Mouse (Mus musculus): ENCODE results near the gene Il9. TPM values are rescaled to one million over a fixed set of nuclear protein-coding genes. Genes with fewer than 3 reads are reported as not detected.

Il9 gene
- polyA plus RNA-seq, 1 experiment from 2014 or later: not detected

DNA sequence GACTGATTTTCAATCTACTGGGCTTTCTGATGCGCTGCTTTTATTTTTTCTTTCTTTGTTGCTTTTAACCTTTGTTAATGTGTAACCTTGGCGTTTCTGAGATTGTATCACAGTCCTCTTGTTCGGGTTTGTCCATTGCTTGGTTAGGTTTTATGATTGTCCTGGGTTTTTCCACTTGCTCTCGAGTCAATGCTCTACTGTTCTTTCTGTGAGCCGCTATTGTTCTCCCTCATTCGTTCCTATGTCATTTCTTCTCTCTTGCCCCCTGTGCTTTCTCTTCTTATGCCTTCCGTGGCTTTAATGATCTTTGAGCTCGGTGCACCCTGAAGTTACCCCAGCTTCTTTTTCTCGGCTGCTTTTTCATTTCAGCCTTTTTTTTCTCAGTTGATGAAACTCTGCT lies 24.0 kb downstream of the Il9 start:
- Histone ChIP-seq H3K36me3 (ENCODE audit: insufficient read depth, low read length) (no peaks in the 10 kb centered on the region), H3K4me3 (ENCODE audit: low read length) (no peak overlapping the region), H3K27me3 (ENCODE audit: insufficient read depth, low read length) (no peaks in the 10 kb centered on the region), H3K27ac (ENCODE audit: low read length) (peak overlapping the region; percentile 87), H3K9ac (replicated peaks; ENCODE audit: low read length) (peak overlapping the region; percentile 41; the same call in 1 of the 2 replicates), H3K4me2 (replicated peaks; ENCODE audit: low read depth, low read length) (peak overlapping the region; percentile 31), H3K9me3 (ENCODE audit: low read length) (no peaks in the 10 kb centered on the region), H3K4me1 (ENCODE audit: insufficient read depth, low read length) (no peaks in the 10 kb centered on the region; the same call in 1 of the 2 replicates)
- WGBS: 34% methylated on average over 9 of the region's 9 CpGs
- ATAC-seq (ENCODE audit: low FRiP score, low TSS enrichment): peak; percentile 43; the same call in 1 of the 2 replicates

DNA sequence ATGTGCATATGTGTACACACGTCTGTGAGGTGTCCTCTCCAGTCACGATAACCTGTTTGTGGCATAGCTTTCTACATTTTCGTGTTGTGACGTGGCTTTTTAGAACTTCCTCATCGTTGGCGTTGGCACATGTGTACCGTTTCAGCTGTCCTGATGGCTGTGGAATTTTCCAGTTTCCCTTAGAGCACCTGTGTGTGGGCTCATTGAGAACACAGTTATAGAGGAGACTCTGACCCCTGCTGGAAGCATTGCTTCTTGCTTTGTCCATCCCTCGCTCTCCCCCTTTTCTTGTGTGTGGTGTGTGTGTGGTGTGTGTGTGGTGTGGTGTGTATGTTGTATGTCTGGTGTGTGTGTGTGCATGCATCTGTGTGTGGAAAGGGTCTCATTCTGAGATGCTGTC lies 32.0 kb downstream of the Il9 start:
- no peak for ATAC-seq (ENCODE audit: low FRiP score, low TSS enrichment)
- H3K4me3 ChIP-seq (ENCODE audit: low read length): no peak overlapping the region
- no peak overlapping the region for H3K27ac ChIP-seq (ENCODE audit: low read length)
- H3K4me1 ChIP-seq (ENCODE audit: insufficient read depth, low read length): 0 out of 2 replicates have a peak, but pooled peaks cover 10% of the 10 kb centered on the region
- H3K9ac ChIP-seq (replicated peaks; ENCODE audit: low read length): no peak overlapping the region
- no peaks in the 10 kb centered on the region for H3K36me3 ChIP-seq (ENCODE audit: insufficient read depth, low read length)
- H3K27me3 ChIP-seq (ENCODE audit: insufficient read depth, low read length): no peaks in the 10 kb centered on the region
- WGBS: 79% methylated on average over 8 of the region's 8 CpGs
- H3K9me3 ChIP-seq (ENCODE audit: low read length): no peaks in the 10 kb centered on the region
- H3K4me2 ChIP-seq (replicated peaks; ENCODE audit: low read depth, low read length): no peak overlapping the region

- no peaks in the 10 kb centered on the region for H3K27me3 ChIP-seq (ENCODE audit: insufficient read depth, low read length)
- 69% methylated on average over 10 of the region's 10 CpGs for WGBS
- H3K4me1 ChIP-seq (ENCODE audit: insufficient read depth, low read length): 0 out of 2 replicates have a peak, but pooled peaks cover 10% of the 10 kb centered on the region
- no peak overlapping the region for H3K4me3 ChIP-seq (ENCODE audit: low read length)
- no peak overlapping the region for H3K9ac ChIP-seq (replicated peaks; ENCODE audit: low read length)
- no peak for ATAC-seq (ENCODE audit: low FRiP score, low TSS enrichment)
- no peak overlapping the region for H3K4me2 ChIP-seq (replicated peaks; ENCODE audit: low read depth, low read length)
- H3K27ac ChIP-seq (ENCODE audit: low read length): no peak overlapping the region
- no peaks in the 10 kb centered on the region for H3K9me3 ChIP-seq (ENCODE audit: low read length)
- H3K36me3 ChIP-seq (ENCODE audit: insufficient read depth, low read length): no peaks in the 10 kb centered on the region
Observed at GRCm38 (mm10) chr13:56449239-56450030, 32.6 kb downstream of the Il9 start.

GRCm38 (mm10) chr13:56444996-56445395 lies 37.0 kb downstream of the Il9 start:
- 0 out of 2 replicates have a peak, but pooled peaks cover 4% of the 10 kb centered on the region for H3K4me1 ChIP-seq (ENCODE audit: insufficient read depth, low read length)
- peaks cover 10% of the 10 kb centered on the region for H3K27me3 ChIP-seq (ENCODE audit: insufficient read depth, low read length)
- no peak overlapping the region for H3K4me2 ChIP-seq (replicated peaks; ENCODE audit: low read depth, low read length)
- no peaks in the 10 kb centered on the region for H3K9me3 ChIP-seq (ENCODE audit: low read length)
- H3K9ac ChIP-seq (replicated peaks; ENCODE audit: low read length): no peak overlapping the region
- no peaks in the 10 kb centered on the region for H3K36me3 ChIP-seq (ENCODE audit: insufficient read depth, low read length)
- 84% methylated on average over 6 of the region's 6 CpGs for WGBS
- no peak overlapping the region for H3K27ac ChIP-seq (ENCODE audit: low read length)
- no peak overlapping the region for H3K4me3 ChIP-seq (ENCODE audit: low read length)
- no peak for ATAC-seq (ENCODE audit: low FRiP score, low TSS enrichment)

- ATAC-seq (ENCODE audit: low FRiP score, low TSS enrichment): no peak
- peaks cover 19% of the 10 kb centered on the region for H3K27me3 ChIP-seq (ENCODE audit: insufficient read depth, low read length)
- 85% methylated on average over 3 of the region's 3 CpGs for WGBS
- no peaks in the 10 kb centered on the region for H3K9me3 ChIP-seq (ENCODE audit: low read length)
- no peak overlapping the region for H3K4me3 ChIP-seq (ENCODE audit: low read length)
- no peak overlapping the region for H3K27ac ChIP-seq (ENCODE audit: low read length)
- no peak overlapping the region for H3K9ac ChIP-seq (replicated peaks; ENCODE audit: low read length)
- H3K4me1 ChIP-seq (ENCODE audit: insufficient read depth, low read length): 0 out of 2 replicates have a peak, but pooled peaks cover 2% of the 10 kb centered on the region
- no peaks in the 10 kb centered on the region for H3K36me3 ChIP-seq (ENCODE audit: insufficient read depth, low read length)
- no peak overlapping the region for H3K4me2 ChIP-seq (replicated peaks; ENCODE audit: low read depth, low read length)
Observed at GRCm38 (mm10) chr13:56444112-56444511, 37.9 kb downstream of the Il9 start.

- Histone ChIP-seq H3K4me1 (ENCODE audit: insufficient read depth, low read length) (peaks cover 5% of the 10 kb centered on the region), H3K4me2 (replicated peaks; ENCODE audit: low read depth, low read length) (no peak overlapping the region), H3K4me3 (ENCODE audit: low read length) (no peak overlapping the region), H3K9ac (replicated peaks; ENCODE audit: low read length) (no peak overlapping the region), H3K36me3 (ENCODE audit: insufficient read depth, low read length) (no peaks in the 10 kb centered on the region), H3K27me3 (ENCODE audit: insufficient read depth, low read length) (peaks cover 25% of the 10 kb centered on the region), H3K27ac (ENCODE audit: low read length) (no peak overlapping the region), H3K9me3 (ENCODE audit: low read length) (no peaks in the 10 kb centered on the region)
- no peak for ATAC-seq (ENCODE audit: low FRiP score, low TSS enrichment)
- WGBS: 67% methylated on average over 7 of the region's 7 CpGs
Observed at GRCm38 (mm10) chr13:56443411-56443810, 38.6 kb downstream of the Il9 start.

DNA sequence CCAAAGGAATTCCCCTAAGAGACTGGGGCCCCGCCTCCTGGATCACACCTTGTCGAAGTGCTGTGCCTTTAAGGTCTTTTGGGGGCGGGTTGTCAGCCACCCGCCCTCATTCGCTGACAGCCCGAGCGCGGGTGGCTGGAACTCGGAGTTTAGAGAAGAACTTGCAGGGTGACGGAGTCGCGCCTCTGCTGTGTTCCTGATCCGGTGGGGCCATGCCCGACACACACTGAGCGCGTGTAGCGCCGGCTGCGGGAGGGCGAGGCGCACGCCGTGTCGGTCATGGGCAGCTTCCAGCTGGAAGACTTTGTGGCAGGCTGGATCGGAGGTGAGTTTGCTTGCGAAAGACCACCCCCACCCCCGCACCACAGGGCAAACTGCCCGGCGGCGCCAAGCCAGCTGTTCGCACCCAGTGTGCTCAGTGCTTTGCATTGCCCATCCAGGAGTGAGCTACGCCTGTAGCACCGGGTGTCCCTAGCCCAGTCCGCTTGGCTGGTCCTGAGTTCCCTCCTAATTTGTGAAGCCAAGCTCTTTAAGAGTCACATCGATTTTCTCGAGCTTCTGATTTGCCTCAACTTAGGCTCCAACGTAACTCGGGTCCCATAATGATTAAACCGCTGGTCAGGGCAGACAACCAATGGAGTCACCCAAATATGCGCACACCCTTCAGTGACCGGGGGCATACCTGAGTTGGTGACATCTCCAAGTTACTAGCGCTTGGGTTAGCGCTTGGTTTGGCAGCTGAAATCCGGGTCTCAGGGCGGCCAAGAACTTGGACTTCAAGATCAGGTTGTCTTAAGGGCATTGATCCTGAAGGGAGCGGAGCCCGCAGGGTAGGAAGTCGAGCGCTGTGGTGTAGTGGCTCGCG lies 43.6 kb downstream of the Il9 start, which contains the start of gene Slc25a48:
Gene Slc25a48, plus strand, starts transcription at position 145 of the 865 bp plus-strand sequence.
- Histone ChIP-seq H3K9me3 (ENCODE audit: low read length) (no peaks in the 10 kb centered on the region), H3K4me2 (replicated peaks; ENCODE audit: low read depth, low read length) (peak within 1 kb of the TSS; percentile 67), H3K36me3 (ENCODE audit: insufficient read depth, low read length) (no peaks in the 10 kb centered on the region), H3K4me3 (ENCODE audit: low read length) (peak within 1 kb of the TSS; percentile 42), H3K9ac (replicated peaks; ENCODE audit: low read length) (peak within 1 kb of the TSS; percentile 44), H3K4me1 (ENCODE audit: insufficient read depth, low read length) (peaks cover 24% of the 10 kb centered on the region), H3K27me3 (ENCODE audit: insufficient read depth, low read length) (peaks cover 58% of the 10 kb centered on the region), H3K27ac (ENCODE audit: low read length) (no peak within 1 kb of the TSS)
- WGBS: 3% methylated on average over 51 of the region's 51 CpGs
- peak; percentile 57; the same call in 1 of the 2 replicates for ATAC-seq (ENCODE audit: low FRiP score, low TSS enrichment)

GRCm38 (mm10) chr13:56435615-56436287 lies 46.3 kb downstream of the Il9 start:
- no peak overlapping the region for H3K27ac ChIP-seq (ENCODE audit: low read length)
- no peaks in the 10 kb centered on the region for H3K9me3 ChIP-seq (ENCODE audit: low read length)
- peaks cover 24% of the 10 kb centered on the region for H3K4me1 ChIP-seq (ENCODE audit: insufficient read depth, low read length)
- H3K4me2 ChIP-seq (replicated peaks; ENCODE audit: low read depth, low read length): no peak overlapping the region
- WGBS: 75% methylated on average over 10 of the region's 10 CpGs
- H3K27me3 ChIP-seq (ENCODE audit: insufficient read depth, low read length): peaks cover 56% of the 10 kb centered on the region
- H3K4me3 ChIP-seq (ENCODE audit: low read length): no peak overlapping the region
- H3K9ac ChIP-seq (replicated peaks; ENCODE audit: low read length): no peak overlapping the region
- no peak for ATAC-seq (ENCODE audit: low FRiP score, low TSS enrichment)
- H3K36me3 ChIP-seq (ENCODE audit: insufficient read depth, low read length): no peaks in the 10 kb centered on the region

- Histone ChIP-seq H3K4me3 (ENCODE audit: low read length) (no peak overlapping the region), H3K36me3 (ENCODE audit: insufficient read depth, low read length) (no peaks in the 10 kb centered on the region), H3K27me3 (ENCODE audit: insufficient read depth, low read length) (peaks cover 42% of the 10 kb centered on the region), H3K4me2 (replicated peaks; ENCODE audit: low read depth, low read length) (no peak overlapping the region), H3K27ac (ENCODE audit: low read length) (no peak overlapping the region), H3K9ac (replicated peaks; ENCODE audit: low read length) (no peak overlapping the region), H3K9me3 (ENCODE audit: low read length) (no peaks in the 10 kb centered on the region), H3K4me1 (ENCODE audit: insufficient read depth, low read length) (peaks cover 24% of the 10 kb centered on the region)
- WGBS: 61% methylated on average over 9 of the region's 9 CpGs
- ATAC-seq (ENCODE audit: low FRiP score, low TSS enrichment): peak; percentile 62
Observed at GRCm38 (mm10) chr13:56434311-56434751, 47.7 kb downstream of the Il9 start.
